Mouse (Mus musculus): ENCODE measurements around the gene Nfib.

DNA sequence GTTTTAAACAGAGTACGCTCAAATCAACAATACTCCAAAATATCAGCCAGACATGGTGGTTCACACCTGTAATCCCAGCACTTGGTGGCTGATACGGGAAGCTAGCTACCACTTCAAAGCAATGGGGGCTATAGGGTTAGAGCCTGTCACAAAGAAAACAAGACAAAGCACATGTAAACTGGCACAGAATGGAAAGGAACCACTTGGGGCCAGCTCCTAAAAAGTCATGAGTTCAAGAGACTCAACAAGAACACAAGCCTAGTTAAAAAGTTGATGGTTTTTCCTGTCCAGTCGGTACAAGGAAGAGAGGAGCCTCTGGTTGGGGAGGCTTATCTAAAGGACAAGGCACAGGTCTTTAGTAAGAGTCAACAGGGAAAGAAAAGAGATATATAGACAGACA lies 327.9 kb downstream of the Nfib start:
- TF ChIP-seq MAFK (IDR thresholded peaks at IDR 0.05; ENCODE audit: insufficient replicate concordance, low read length) (no peak), KAT2A (IDR thresholded peaks at IDR 0.05; ENCODE audit: insufficient replicate concordance, low read length) (no peak), NRF1 (IDR thresholded peaks at IDR 0.05; ENCODE audit: low read depth, low read length) (no peak)

Measured in CH12.LX (cell line).